Comparison of ENCODE assay signal across 23 mouse cellular contexts in genomic region chr10:24589238-24589637, GRCm38 (mm10). TPM values are rescaled to one million over a fixed set of nuclear protein-coding genes. Genes with fewer than 3 reads are reported as not detected.
DNase-seq lines count a peak whose midpoint lies in the region; ATAC-seq and TF ChIP-seq lines count a peak whose summit lies in the region.
"Had no signal": no experiment of that assay in that cellular context is flagged by ENCODE, and none has a peak within 500 bp of the region (broad histone marks: within the 10 kb centered on the region; RNA-seq: fewer than 3 reads in every experiment).

No protein-coding gene starts in this region.

- H3K36me3 ChIP-seq in embryonic facial prominence, embryonic 13.5 days, result no peaks in the 10 kb centered on the region
- no peaks in the 10 kb centered on the region for H3K36me3 ChIP-seq in embryonic facial prominence, embryonic 10.5 days (replicated peaks)
- H3K36me3 ChIP-seq: hindbrain, embryonic 12.5 days; hindbrain, embryonic 15.5 days had no signal

- no peak for ATAC-seq in embryonic facial prominence, embryonic 13.5 days (ENCODE audit: insufficient number of reproducible peaks, insufficient read depth, low FRiP score, low TSS enrichment, low read depth)
- peak; percentile 91 for ATAC-seq in Patski
- ATAC-seq: CD4-positive, CD25-positive, alpha-beta regulatory T cell, adult 4 months; forebrain, embryonic 14.5 days; forebrain, postnatal 0 days; intestine, postnatal 0 days had no signal

- H3K4me2 ChIP-seq in embryonic facial prominence, embryonic 13.5 days, result no peak overlapping the region
- H3K4me2 ChIP-seq: heart, embryonic 11.5 days; hindbrain, embryonic 12.5 days; hindbrain, embryonic 15.5 days had no signal

- CTCF ChIA-PET in Patski (lab: Charles Lee), result interaction anchor here (1.0 kb wide), 1 partner anchor 9 kb away, joined by 3 read pairs; no protein-coding TSS in a partner anchor

- no peak for TF ChIP-seq CTCF in Patski (IDR thresholded peaks at IDR 0.05)

- no peak overlapping the region for H3K4me3 ChIP-seq in embryonic facial prominence, embryonic 13.5 days
- H3K4me3 ChIP-seq in embryonic facial prominence, embryonic 10.5 days, result no peak overlapping the region
- H3K4me3 ChIP-seq: hindbrain, embryonic 12.5 days; hindbrain, embryonic 15.5 days had no signal

- POLR2A ChIA-PET in Patski (lab: Charles Lee), result interaction anchor here (0.6 kb wide), 1 partner anchor 131 kb away, joined by 8 read pairs; no protein-coding TSS in a partner anchor

- peak overlapping the region; percentile 11; the same call in 1 of the 2 replicates for H3K27ac ChIP-seq in embryonic facial prominence, embryonic 13.5 days
- H3K27ac ChIP-seq in embryonic facial prominence, embryonic 10.5 days (replicated peaks), result no peak overlapping the region
- H3K27ac ChIP-seq: hindbrain, embryonic 12.5 days; hindbrain, embryonic 15.5 days had no signal

- 85% methylated on average over 9 of the region's 9 CpGs for WGBS in embryonic facial prominence, embryonic 13.5 days
- 93% methylated on average over 9 of the region's 9 CpGs for WGBS in embryonic facial prominence, embryonic 10.5 days

- no peaks in the 10 kb centered on the region for H3K9me3 ChIP-seq in embryonic facial prominence, embryonic 13.5 days
- H3K9me3 ChIP-seq in embryonic facial prominence, embryonic 10.5 days, result no peaks in the 10 kb centered on the region
- H3K9me3 ChIP-seq: hindbrain, embryonic 12.5 days; hindbrain, embryonic 15.5 days had no signal

- in situ Hi-C loops in Patski (cut with MboI; ENCODE audit: low pct_unique_long_range_greater_than_20kb), result loop anchor here (5.0 kb wide), 1 partner anchor 197 kb away; no protein-coding TSS in a partner anchor

- H3K27me3 ChIP-seq in embryonic facial prominence, embryonic 13.5 days, result no peaks in the 10 kb centered on the region
- H3K27me3 ChIP-seq in embryonic facial prominence, embryonic 10.5 days (replicated peaks; ENCODE audit: low read depth, poor library complexity, severe bottlenecking), result no peaks in the 10 kb centered on the region
- no peaks in the 10 kb centered on the region for H3K27me3 ChIP-seq in Patski
- H3K27me3 ChIP-seq: hindbrain, embryonic 12.5 days; hindbrain, embryonic 15.5 days had no signal

- H3K4me1 ChIP-seq in embryonic facial prominence, embryonic 13.5 days, result peaks cover 36% of the 10 kb centered on the region
- peaks cover 28% of the 10 kb centered on the region for H3K4me1 ChIP-seq in embryonic facial prominence, embryonic 10.5 days
- H3K4me1 ChIP-seq: hindbrain, embryonic 15.5 days had no signal

- H3K9ac ChIP-seq in embryonic facial prominence, embryonic 13.5 days, result no peak overlapping the region
- H3K9ac ChIP-seq: forebrain, postnatal 0 days; hindbrain, embryonic 12.5 days; hindbrain, embryonic 15.5 days had no signal

- DNase-seq in embryonic facial prominence, embryonic 10.5 days (ENCODE audit: low spot score), result no peak
- DNase-seq in 3T3-L1 (ENCODE audit: low read depth, low spot score) (peak; percentile 57), Patski (ENCODE audit: low read depth, low spot score) (peak; percentile 86)
- peak; percentile 86 for DNase-seq in fibroblast of lung, adult 2 months (ENCODE audit: low read depth)
- DNase-seq in urinary bladder, postnatal 10 days (ENCODE audit: low spot score), result no peak
- no peak for DNase-seq in neural tube, embryonic 10.5 days (ENCODE audit: extremely low spot score, low spot score)
- DNase-seq in right cerebral cortex, adult 18-20 months, result no peak
- DNase-seq: adrenal gland, postnatal 14 days; B cell, adult 2 months; cerebellum, adult 11 months; cerebellum, adult 2 months; cerebellum, adult 9-11 months; cerebellum, postnatal 25 days; embryo, embryonic 11 days; forebrain, postnatal 0 days; gastrocnemius, postnatal 25 days had no signal

RNA-seq across cellular contexts. Expression of gene Ccn2, which starts 6.0 kb away (rescaled TPM):
- polyA plus RNA-seq in embryonic facial prominence, embryonic 13.5 days (2015; fragmentation: Nextera tagmentation; extraction: Ambion mirVana), result 25.3 and 40.2 TPM in 2 replicates
- polyA plus RNA-seq in embryonic facial prominence, embryonic 10.5 days (2016; fragmentation: Nextera tagmentation; extraction: Ambion mirVana), result 7.9 and 10.1 TPM in 2 replicates
- 124 TPM for polyA plus RNA-seq in Patski (2021)
- polyA plus RNA-seq: CD4-positive, CD25-positive, alpha-beta regulatory T cell, adult 4 months had no signal

Comparison
In these comparisons a context has a peak if more than half of its experiments do, and no peak if none do; other contexts are left out.
1. DNase-seq: peak in 3T3-L1 (single experiment), Patski (single experiment) and fibroblast of lung, adult 2 months (single experiment); none in embryonic facial prominence, embryonic 10.5 days (single experiment), urinary bladder, postnatal 10 days (single experiment), neural tube, embryonic 10.5 days (single experiment) and right cerebral cortex, adult 18-20 months (single experiment).